Mouse (Mus musculus): ENCODE results near the gene Sh3bp5l.
"Not testable (repeated sequence)": the region's sequence is repeated elsewhere in the genome, so short reads cannot be mapped to it uniquely, and the experiment has no call there.

Gene Sh3bp5l

DNA sequence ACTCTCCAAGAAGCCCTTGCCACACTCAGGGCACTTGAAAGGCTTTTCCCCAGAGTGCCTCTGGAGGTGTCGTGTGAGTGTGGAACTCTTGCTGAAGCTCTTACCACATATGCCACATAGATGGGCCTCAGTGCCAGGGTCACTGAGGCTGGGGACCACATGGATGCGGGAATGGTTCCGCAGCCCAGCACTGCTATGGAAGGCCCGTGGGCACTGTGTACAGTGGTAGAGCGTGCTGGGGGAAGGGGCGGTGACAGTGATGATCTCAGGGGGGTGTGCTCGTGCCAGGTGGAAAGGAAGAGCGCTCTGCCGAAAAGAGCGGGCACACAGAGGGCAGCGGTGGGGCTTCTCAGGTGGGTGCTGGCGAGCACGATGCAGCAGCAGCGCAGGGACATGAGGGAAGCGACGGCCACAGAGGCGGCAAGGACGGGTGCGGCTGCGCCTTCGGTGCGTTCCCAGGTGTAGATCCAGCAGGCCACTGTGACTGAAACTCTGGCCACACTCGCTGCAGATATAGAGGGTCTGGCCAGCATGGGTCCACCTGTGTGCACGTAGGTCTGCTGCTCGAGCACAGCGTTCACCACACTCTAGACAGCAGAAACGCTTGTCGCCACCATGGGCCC lies 13.6 kb upstream of the Sh3bp5l start:
- in situ Hi-C loops (cut with MboI, MseI): no loop called here

GRCm38 (mm10) chr11:58322824-58323569 lies 7.5 kb upstream of the Sh3bp5l start:
- in situ Hi-C loops (cut with MboI, MseI): loop anchor here (10.0 kb wide), 1 partner anchor 1892 kb away; no protein-coding TSS in a partner anchor

GRCm38 (mm10) chr11:58323570-58324340 lies 6.8 kb upstream of the Sh3bp5l start:
- in situ Hi-C loops (cut with MboI, MseI): loop anchor here (10.0 kb wide), 1 partner anchor 1891 kb away; no protein-coding TSS in a partner anchor

DNA sequence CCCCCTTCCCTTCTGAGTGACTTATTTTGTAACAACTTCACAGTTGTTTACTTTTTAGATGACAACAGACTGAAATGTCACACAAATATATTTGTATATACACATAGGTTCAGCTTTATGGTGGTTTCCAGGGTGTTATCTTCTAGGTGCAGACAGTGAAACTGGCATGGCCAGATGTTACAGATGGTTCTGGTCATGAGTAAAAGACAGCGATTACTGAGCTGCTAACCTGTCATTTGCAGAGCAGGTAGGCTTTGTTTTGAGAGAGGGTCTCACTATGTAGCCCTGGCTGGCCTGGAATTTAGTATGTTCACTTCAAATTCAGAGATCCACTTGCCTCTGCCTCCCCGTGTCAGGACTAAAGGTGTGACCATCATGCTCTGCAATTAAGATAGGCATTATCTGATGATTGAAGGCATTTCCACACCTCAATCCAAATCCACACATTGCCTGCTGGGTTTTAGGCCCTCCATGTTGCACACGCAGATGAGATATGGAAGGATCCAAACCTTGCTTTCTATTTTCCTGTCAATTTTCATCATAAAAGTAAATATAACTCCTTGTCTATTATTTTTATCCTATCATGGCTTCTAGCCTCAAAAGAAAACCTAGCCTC lies 5.8 kb upstream of the Sh3bp5l start:
- in situ Hi-C loops (cut with MboI, MseI): loop anchor here (10.0 kb wide), 1 partner anchor 1890 kb away; no protein-coding TSS in a partner anchor

DNA sequence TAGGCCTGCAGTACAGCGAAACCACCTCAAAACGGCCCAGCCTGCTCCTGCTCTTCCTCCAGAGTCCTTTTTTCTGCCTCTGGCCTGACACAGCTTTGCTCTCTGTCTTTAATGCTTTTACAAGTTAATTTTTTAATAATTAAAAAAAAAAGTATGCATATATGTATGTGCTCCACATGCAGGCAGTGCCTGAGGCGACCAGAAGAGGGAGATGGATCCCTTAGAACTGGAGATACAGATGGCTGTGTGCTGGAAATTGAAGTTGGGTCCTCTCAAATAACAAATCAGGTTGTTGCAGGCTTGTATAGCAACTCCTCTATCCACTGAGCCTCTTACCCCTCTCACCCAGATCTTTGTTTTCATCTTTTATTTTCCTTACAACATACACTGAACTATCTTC lies 3.7 kb upstream of the Sh3bp5l start:
- in situ Hi-C loops (cut with MboI, MseI): loop anchor here (10.0 kb wide), 1 partner anchor 1888 kb away; no protein-coding TSS in a partner anchor

- in situ Hi-C loops (cut with MboI, MseI): loop anchor here (5.0 to 10.0 kb wide), 2 partner anchors 917 to 1885 kb away; no protein-coding TSS in a partner anchor
Measured at GRCm38 (mm10) chr11:58329906-58330275, 633 bp upstream of the Sh3bp5l start.

GRCm38 (mm10) chr11:58331149-58331495 lies 598 bp downstream of the Sh3bp5l start:
- in situ Hi-C loops (cut with MboI, MseI): loop anchor here (5.0 kb wide), 1 partner anchor 916 kb away; no protein-coding TSS in a partner anchor

- in situ Hi-C loops (cut with MboI, MseI): loop anchor here (5.0 kb wide), 1 partner anchor 916 kb away; no protein-coding TSS in a partner anchor
Measured at GRCm38 (mm10) chr11:58331546-58331945, 1.0 kb downstream of the Sh3bp5l start.

GRCm38 (mm10) chr11:58334746-58335145 lies 4.2 kb downstream of the Sh3bp5l start:
- in situ Hi-C loops (cut with MboI, MseI): loop anchor here (5.0 kb wide), 1 partner anchor 913 kb away; no protein-coding TSS in a partner anchor

DNA sequence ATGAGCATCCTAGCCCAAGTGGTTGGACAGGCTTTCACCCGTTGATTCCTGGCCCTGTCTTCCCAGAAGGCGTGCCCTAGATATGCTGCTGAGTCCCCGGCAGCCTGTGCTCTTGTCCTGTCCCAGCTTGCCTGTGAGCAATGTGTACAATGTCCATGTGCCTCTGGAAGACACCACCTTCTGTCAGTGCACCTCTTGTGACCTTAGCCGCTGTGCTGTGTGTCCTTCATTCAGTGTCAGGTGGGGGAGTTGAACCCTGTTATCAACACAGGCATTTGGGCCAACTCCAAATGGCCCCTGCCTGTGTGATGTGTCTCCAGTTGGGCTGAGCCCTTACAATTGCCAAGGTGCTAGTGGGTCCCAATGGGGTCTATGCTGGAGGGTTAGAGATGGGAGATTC lies 16.2 kb downstream of the Sh3bp5l start:
- in situ Hi-C loops (cut with MboI, MseI): no loop called here

- in situ Hi-C loops (cut with MboI, MseI): no loop called here
Measured at GRCm38 (mm10) chr11:58350628-58351027, 20.1 kb downstream of the Sh3bp5l start.

GRCm38 (mm10) chr11:58351179-58351578 lies 20.7 kb downstream of the Sh3bp5l start:
- in situ Hi-C loops (cut with MboI, MseI): no loop called here

GRCm38 (mm10) chr11:58352681-58353548 lies 22.4 kb downstream of the Sh3bp5l start:
- in situ Hi-C loops (cut with MboI, MseI): no loop called here

GRCm38 (mm10) chr11:58353709-58354108 lies 23.2 kb downstream of the Sh3bp5l start:
- in situ Hi-C loops (cut with MboI, MseI): no loop called here

DNA sequence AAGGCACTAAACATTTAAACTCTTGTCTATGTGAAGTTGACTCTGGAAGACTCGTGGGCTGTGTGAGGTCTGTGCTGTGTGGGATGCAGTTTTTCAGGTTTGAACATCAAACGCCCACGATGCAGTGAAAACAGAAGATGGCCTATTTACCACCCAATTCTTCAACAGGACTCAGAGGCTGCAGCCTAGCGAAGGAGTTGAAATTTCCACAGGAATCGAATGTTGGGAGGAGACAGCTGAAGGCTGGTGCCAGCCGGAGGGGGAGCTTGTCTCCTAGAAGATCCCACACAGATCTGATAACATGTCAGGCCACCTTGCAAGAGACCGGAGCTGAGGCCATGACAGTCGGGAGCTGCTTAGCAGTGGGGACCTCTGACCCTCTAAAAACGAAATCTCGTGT lies 24.0 kb downstream of the Sh3bp5l start:
- in situ Hi-C loops (cut with MboI, MseI): no loop called here

- in situ Hi-C loops (cut with MboI, MseI): no loop called here
Measured at GRCm38 (mm10) chr11:58354927-58355326, 24.4 kb downstream of the Sh3bp5l start.

- in situ Hi-C loops (cut with MboI, MseI): no loop called here
Measured at GRCm38 (mm10) chr11:58357042-58357441, 26.5 kb downstream of the Sh3bp5l start.

GRCm38 (mm10) chr11:58357844-58358534 lies 27.5 kb downstream of the Sh3bp5l start:
- in situ Hi-C loops (cut with MboI, MseI): no loop called here

DNA sequence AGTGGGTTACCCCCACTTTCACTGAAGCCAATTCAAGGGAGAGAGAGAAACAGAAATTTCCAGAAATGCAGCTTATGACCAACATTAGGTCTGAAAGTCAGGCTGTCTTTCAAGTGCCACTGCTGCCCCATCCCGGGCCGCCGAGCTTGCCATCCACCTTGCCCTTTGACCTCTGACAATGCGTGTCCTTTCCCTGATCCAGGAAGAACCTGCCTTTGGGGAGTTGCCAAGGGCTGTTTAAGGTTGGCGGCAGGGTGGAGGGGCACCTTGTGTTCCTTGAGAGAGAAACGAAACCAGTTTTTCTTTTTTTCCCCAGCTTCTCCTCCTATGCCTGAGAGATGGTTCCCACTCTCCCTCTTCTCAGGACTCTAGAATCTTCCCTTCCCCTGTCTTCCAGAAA lies 32.0 kb downstream of the Sh3bp5l start:
- in situ Hi-C loops (cut with MboI, MseI): not testable (repeated sequence)

- in situ Hi-C loops (cut with MboI, MseI): no loop called here
Measured at GRCm38 (mm10) chr11:58364454-58364853, 33.9 kb downstream of the Sh3bp5l start.
